Mouse (Mus musculus): ENCODE results near the gene Bnip1. TPM values are rescaled to one million over a fixed set of nuclear protein-coding genes. Genes with fewer than 3 reads are reported as not detected.

The Bnip1 gene
- total and polyA plus RNA-seq, 2 experiments: 17.5 to 25.2 TPM

GRCm38 (mm10) chr17:26790269-26791214 is 9.7 kb downstream of the Bnip1 start:
- H3K79me2 ChIP-seq (ENCODE audit: control insufficient read depth, insufficient read depth, low read length): no peaks in the 10 kb centered on the region
- H3K27me3 ChIP-seq (ENCODE audit: control insufficient read depth, insufficient read depth, low read length): no peaks in the 10 kb centered on the region
- TF ChIP-seq CTCF (IDR thresholded peaks at IDR 0.05; ENCODE audit: low read depth, low read length): no peak
- TF ChIP-seq POLR2A (IDR thresholded peaks at IDR 0.05; ENCODE audit: extremely low read depth, insufficient read depth, low read length): no peak
- no peak for DNase-seq (ENCODE audit: extremely low read depth, low read depth, low spot score)
- WGBS: 94% methylated on average over 11 of the region's 11 CpGs
- no peak overlapping the region for H3K9ac ChIP-seq (ENCODE audit: low read depth, low read length)
- no peak overlapping the region for H3K4me3 ChIP-seq (ENCODE audit: insufficient read depth, low read depth, low read length)
- no peak overlapping the region for H3K27ac ChIP-seq (replicated peaks; ENCODE audit: insufficient read depth, low read depth, low read length)
- peaks cover 33% of the 10 kb centered on the region for H3K36me3 ChIP-seq (ENCODE audit: control insufficient read depth, insufficient read depth, low read length)
- no peaks in the 10 kb centered on the region for H3K4me1 ChIP-seq (ENCODE audit: control insufficient read depth, insufficient read depth, low read length)

GRCm38 (mm10) chr17:26791580-26791979 is 10.7 kb downstream of the Bnip1 start:
- Histone ChIP-seq H3K27me3 (ENCODE audit: control insufficient read depth, insufficient read depth, low read length) (no peaks in the 10 kb centered on the region), H3K4me3 (ENCODE audit: insufficient read depth, low read depth, low read length) (no peak overlapping the region), H3K36me3 (ENCODE audit: control insufficient read depth, insufficient read depth, low read length) (peaks cover 31% of the 10 kb centered on the region), H3K4me1 (ENCODE audit: control insufficient read depth, insufficient read depth, low read length) (no peaks in the 10 kb centered on the region), H3K79me2 (ENCODE audit: control insufficient read depth, insufficient read depth, low read length) (no peaks in the 10 kb centered on the region), H3K9ac (ENCODE audit: low read depth, low read length) (no peak overlapping the region), H3K27ac (replicated peaks; ENCODE audit: insufficient read depth, low read depth, low read length) (no peak overlapping the region)
- WGBS: 85% methylated on average over 7 of the region's 7 CpGs
- DNase-seq (ENCODE audit: extremely low read depth, low read depth, low spot score): no peak
- TF ChIP-seq POLR2A (IDR thresholded peaks at IDR 0.05; ENCODE audit: extremely low read depth, insufficient read depth, low read length) (no peak), CTCF (IDR thresholded peaks at IDR 0.05; ENCODE audit: low read depth, low read length) (no peak)

GRCm38 (mm10) chr17:26792096-26792495 is 11.2 kb downstream of the Bnip1 start:
- Histone ChIP-seq H3K36me3 (ENCODE audit: control insufficient read depth, insufficient read depth, low read length) (peaks cover 28% of the 10 kb centered on the region), H3K79me2 (ENCODE audit: control insufficient read depth, insufficient read depth, low read length) (no peaks in the 10 kb centered on the region), H3K27me3 (ENCODE audit: control insufficient read depth, insufficient read depth, low read length) (no peaks in the 10 kb centered on the region), H3K4me3 (ENCODE audit: insufficient read depth, low read depth, low read length) (no peak overlapping the region), H3K27ac (replicated peaks; ENCODE audit: insufficient read depth, low read depth, low read length) (no peak overlapping the region), H3K4me1 (ENCODE audit: control insufficient read depth, insufficient read depth, low read length) (no peaks in the 10 kb centered on the region), H3K9ac (ENCODE audit: low read depth, low read length) (no peak overlapping the region)
- DNase-seq (ENCODE audit: extremely low read depth, low read depth, low spot score): no peak
- 90% methylated on average over 15 of the region's 15 CpGs for WGBS
- no peak for TF ChIP-seq CTCF (IDR thresholded peaks at IDR 0.05; ENCODE audit: low read depth, low read length)
- no peak for TF ChIP-seq POLR2A (IDR thresholded peaks at IDR 0.05; ENCODE audit: extremely low read depth, insufficient read depth, low read length)

- no peak for TF ChIP-seq POLR2A (IDR thresholded peaks at IDR 0.05; ENCODE audit: extremely low read depth, insufficient read depth, low read length)
- TF ChIP-seq CTCF (IDR thresholded peaks at IDR 0.05; ENCODE audit: low read depth, low read length): no peak
- Histone ChIP-seq H3K27me3 (ENCODE audit: control insufficient read depth, insufficient read depth, low read length) (no peaks in the 10 kb centered on the region), H3K79me2 (ENCODE audit: control insufficient read depth, insufficient read depth, low read length) (no peaks in the 10 kb centered on the region), H3K4me1 (ENCODE audit: control insufficient read depth, insufficient read depth, low read length) (no peaks in the 10 kb centered on the region), H3K36me3 (ENCODE audit: control insufficient read depth, insufficient read depth, low read length) (peaks cover 25% of the 10 kb centered on the region; the same call in 1 of the 2 replicates), H3K9ac (ENCODE audit: low read depth, low read length) (no peak overlapping the region), H3K4me3 (ENCODE audit: insufficient read depth, low read depth, low read length) (no peak overlapping the region), H3K27ac (replicated peaks; ENCODE audit: insufficient read depth, low read depth, low read length) (no peak overlapping the region)
- DNase-seq (ENCODE audit: extremely low read depth, low read depth, low spot score): no peak
- 80% methylated on average over 5 of the region's 5 CpGs for WGBS
These were observed 12.4 kb downstream of the Bnip1 start for GRCm38 (mm10) chr17:26793068-26793765.

GRCm38 (mm10) chr17:26794744-26795143 is 13.9 kb downstream of the Bnip1 start:
- no peaks in the 10 kb centered on the region for H3K79me2 ChIP-seq (ENCODE audit: control insufficient read depth, insufficient read depth, low read length)
- H3K9ac ChIP-seq (ENCODE audit: low read depth, low read length): no peak overlapping the region
- TF ChIP-seq POLR2A (IDR thresholded peaks at IDR 0.05; ENCODE audit: extremely low read depth, insufficient read depth, low read length) (no peak), CTCF (IDR thresholded peaks at IDR 0.05; ENCODE audit: low read depth, low read length) (peak; percentile 78)
- WGBS: 16% methylated on average over 3 of the region's 3 CpGs
- H3K4me3 ChIP-seq (ENCODE audit: insufficient read depth, low read depth, low read length): no peak overlapping the region
- no peak overlapping the region for H3K27ac ChIP-seq (replicated peaks; ENCODE audit: insufficient read depth, low read depth, low read length)
- DNase-seq (ENCODE audit: extremely low read depth, low read depth, low spot score): peak; percentile 63
- peaks cover 15% of the 10 kb centered on the region; the same call in 1 of the 2 replicates for H3K36me3 ChIP-seq (ENCODE audit: control insufficient read depth, insufficient read depth, low read length)
- no peaks in the 10 kb centered on the region for H3K27me3 ChIP-seq (ENCODE audit: control insufficient read depth, insufficient read depth, low read length)
- no peaks in the 10 kb centered on the region for H3K4me1 ChIP-seq (ENCODE audit: control insufficient read depth, insufficient read depth, low read length)
